In the genomic region with DNA sequence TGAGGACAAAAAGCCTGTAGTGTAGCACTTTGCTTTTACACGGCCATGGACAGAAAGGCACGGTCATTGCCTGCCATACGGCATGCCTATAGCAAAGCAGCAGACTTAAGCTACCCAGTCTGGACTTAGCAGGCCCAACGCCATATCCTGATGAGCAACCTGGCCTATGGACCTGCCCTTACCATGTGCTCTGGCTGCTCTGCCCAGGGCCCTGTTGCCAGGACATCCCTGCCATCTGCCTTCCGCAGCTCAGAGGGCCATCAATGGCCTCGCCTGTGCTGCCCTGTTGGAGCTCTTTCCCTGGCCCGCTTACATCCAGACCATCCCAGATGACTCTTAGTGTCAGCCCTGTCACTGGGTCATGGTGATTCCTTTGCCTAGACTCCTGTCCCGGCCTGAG, we compare ENCODE assay signal across 18 mouse cellular contexts. TPM values are rescaled to one million over a fixed set of nuclear protein-coding genes. Genes with fewer than 3 reads are reported as not detected.
"Had no signal": no experiment of that assay in that cellular context is flagged by ENCODE, and none has a peak within 500 bp of the region (broad histone marks: within the 10 kb centered on the region; RNA-seq: fewer than 3 reads in every experiment).

No protein-coding gene starts in this region.

- DNase-seq: kidney, postnatal 14 days; liver; lung, adult 18-20 months; right cerebral cortex, postnatal 4 days; spleen, adult 18-20 months; thymus, adult 18-20 months; thymus, postnatal 25 days had no signal

- H3K27me3 ChIP-seq: kidney, embryonic 15.5 days; limb, embryonic 12.5 days; midbrain, embryonic 15.5 days; neural tube, embryonic 12.5 days had no signal

- H3K9ac ChIP-seq: kidney, embryonic 15.5 days; limb, embryonic 12.5 days; liver, embryonic 14.5 days; midbrain, embryonic 15.5 days; neural tube, embryonic 12.5 days had no signal

- H3K4me3 ChIP-seq: kidney, embryonic 15.5 days; left cerebral cortex, adult 2 months; limb, embryonic 12.5 days; midbrain, embryonic 15.5 days; neural tube, embryonic 12.5 days had no signal

- H3K27ac ChIP-seq: kidney, embryonic 15.5 days; left cerebral cortex, adult 2 months; limb, embryonic 12.5 days; liver, embryonic 14.5 days; midbrain, embryonic 15.5 days; neural tube, embryonic 12.5 days had no signal

- H3K36me3 ChIP-seq: kidney, embryonic 15.5 days; limb, embryonic 12.5 days; midbrain, embryonic 15.5 days; neural tube, embryonic 12.5 days had no signal

- H3K9me3 ChIP-seq: kidney, embryonic 15.5 days; limb, embryonic 12.5 days; midbrain, embryonic 15.5 days; neural tube, embryonic 12.5 days had no signal

- H3K4me2 ChIP-seq: kidney, embryonic 15.5 days; limb, embryonic 12.5 days; midbrain, embryonic 11.5 days; midbrain, embryonic 15.5 days; neural tube, embryonic 12.5 days had no signal

- ATAC-seq: midbrain, embryonic 15.5 days had no signal

RNA-seq across cellular contexts. Expression of gene Rsph14, which starts 31.0 kb away (rescaled TPM):
- total RNA-seq: left cerebral cortex, adult 2 months; monocyte, adult 5-6 weeks; neutrophil, adult 5-6 weeks had no signal
- polyA plus RNA-seq: kidney, embryonic 15.5 days; large intestine, adult 2 months; limb, embryonic 12.5 days; liver, embryonic 14.5 days; midbrain, embryonic 11.5 days; neural tube, embryonic 12.5 days; stomach, embryonic 14.5 days had no signal
